Mouse (Mus musculus): Measurements from ENCODE around the gene Eef1a1. TPM values are rescaled to one million over a fixed set of nuclear protein-coding genes. Genes with fewer than 3 reads are reported as not detected.
"Not testable (repeated sequence)": the region's sequence is repeated elsewhere in the genome, so short reads cannot be mapped to it uniquely, and the experiment has no call there.

The Eef1a1 gene
- polyA plus RNA-seq, 1 experiment: 17,695 TPM

- Histone ChIP-seq H3K27ac (ENCODE audit: insufficient read depth, low read length) (no peak overlapping the region), H3K4me3 (ENCODE audit: insufficient read depth, low read length) (no peak overlapping the region), H3K4me1 (ENCODE audit: control insufficient read depth, insufficient read depth, low read length) (peaks cover 9% of the 10 kb centered on the region)
- TF ChIP-seq POLR2A (IDR thresholded peaks at IDR 0.05; ENCODE audit: low read depth, low read length) (no peak), CTCF (IDR thresholded peaks at IDR 0.05; ENCODE audit: borderline replicate concordance, insufficient read depth, low read length) (no peak)
Measured at GRCm38 (mm10) chr9:78526206-78526605, 37.3 kb upstream of the Eef1a1 start.

- no peak overlapping the region for H3K4me3 ChIP-seq (ENCODE audit: insufficient read depth, low read length)
- TF ChIP-seq CTCF (IDR thresholded peaks at IDR 0.05; ENCODE audit: borderline replicate concordance, insufficient read depth, low read length): no peak
- H3K27ac ChIP-seq (ENCODE audit: insufficient read depth, low read length): no peak overlapping the region
- H3K4me1 ChIP-seq (ENCODE audit: control insufficient read depth, insufficient read depth, low read length): peaks cover 9% of the 10 kb centered on the region
Measured at GRCm38 (mm10) chr9:78525451-78526135, 36.6 kb upstream of the Eef1a1 start.

GRCm38 (mm10) chr9:78521689-78522088 is 32.7 kb upstream of the Eef1a1 start:
- TF ChIP-seq CTCF (IDR thresholded peaks at IDR 0.05; ENCODE audit: borderline replicate concordance, insufficient read depth, low read length) (no peak), POLR2A (IDR thresholded peaks at IDR 0.05; ENCODE audit: low read depth, low read length) (no peak)
- H3K4me3 ChIP-seq (ENCODE audit: insufficient read depth, low read length): peak overlapping the region; percentile 45
- no peak overlapping the region for H3K27ac ChIP-seq (ENCODE audit: insufficient read depth, low read length)
- H3K4me1 ChIP-seq (ENCODE audit: control insufficient read depth, insufficient read depth, low read length): peaks cover 6% of the 10 kb centered on the region

GRCm38 (mm10) chr9:78520780-78521601 is 32.0 kb upstream of the Eef1a1 start:
- Histone ChIP-seq H3K4me3 (ENCODE audit: insufficient read depth, low read length) (peak overlapping the region; percentile 45), H3K4me1 (ENCODE audit: control insufficient read depth, insufficient read depth, low read length) (no peaks in the 10 kb centered on the region; the same call in 1 of the 2 replicates), H3K27ac (ENCODE audit: insufficient read depth, low read length) (no peak overlapping the region)
- TF ChIP-seq CTCF (IDR thresholded peaks at IDR 0.05; ENCODE audit: borderline replicate concordance, insufficient read depth, low read length): no peak
- TF ChIP-seq POLR2A (IDR thresholded peaks at IDR 0.05; ENCODE audit: low read depth, low read length): no peak

GRCm38 (mm10) chr9:78520127-78520779 is 31.3 kb upstream of the Eef1a1 start:
- Histone ChIP-seq H3K4me3 (ENCODE audit: insufficient read depth, low read length) (peak overlapping the region; percentile 45), H3K4me1 (ENCODE audit: control insufficient read depth, insufficient read depth, low read length) (peaks cover 1% of the 10 kb centered on the region), H3K27ac (ENCODE audit: insufficient read depth, low read length) (no peak overlapping the region)
- TF ChIP-seq POLR2A (IDR thresholded peaks at IDR 0.05; ENCODE audit: low read depth, low read length): no peak

GRCm38 (mm10) chr9:78517237-78517636 is 28.3 kb upstream of the Eef1a1 start:
- not testable (repeated sequence) for H3K4me1 ChIP-seq (ENCODE audit: control insufficient read depth, insufficient read depth, low read length); H3K4me3 ChIP-seq (ENCODE audit: insufficient read depth, low read length); H3K27ac ChIP-seq (ENCODE audit: insufficient read depth, low read length)

GRCm38 (mm10) chr9:78516125-78516524 is 27.2 kb upstream of the Eef1a1 start:
- Histone ChIP-seq H3K4me1 (ENCODE audit: control insufficient read depth, insufficient read depth, low read length) (peaks cover 5% of the 10 kb centered on the region), H3K4me3 (ENCODE audit: insufficient read depth, low read length) (no peak overlapping the region)
- TF ChIP-seq CTCF (IDR thresholded peaks at IDR 0.05; ENCODE audit: borderline replicate concordance, insufficient read depth, low read length) (no peak), POLR2A (IDR thresholded peaks at IDR 0.05; ENCODE audit: low read depth, low read length) (no peak)

GRCm38 (mm10) chr9:78514681-78515080 is 25.7 kb upstream of the Eef1a1 start:
- no peak overlapping the region for H3K4me3 ChIP-seq (ENCODE audit: insufficient read depth, low read length)
- TF ChIP-seq CTCF (IDR thresholded peaks at IDR 0.05; ENCODE audit: borderline replicate concordance, insufficient read depth, low read length) (no peak), POLR2A (IDR thresholded peaks at IDR 0.05; ENCODE audit: low read depth, low read length) (no peak)
- no peak overlapping the region for H3K27ac ChIP-seq (ENCODE audit: insufficient read depth, low read length)
- peaks cover 5% of the 10 kb centered on the region for H3K4me1 ChIP-seq (ENCODE audit: control insufficient read depth, insufficient read depth, low read length)

More at GRCm38 (mm10) chr9:78516125-78516524, 27.2 kb upstream of the Eef1a1 start:
- no peak overlapping the region for H3K27ac ChIP-seq (ENCODE audit: insufficient read depth, low read length)

GRCm38 (mm10) chr9:78513776-78514500 is 25.0 kb upstream of the Eef1a1 start:
- Histone ChIP-seq H3K4me3 (ENCODE audit: insufficient read depth, low read length) (no peak overlapping the region), H3K27ac (ENCODE audit: insufficient read depth, low read length) (no peak overlapping the region), H3K4me1 (ENCODE audit: control insufficient read depth, insufficient read depth, low read length) (peaks cover 5% of the 10 kb centered on the region; the same call in 1 of the 2 replicates)
- TF ChIP-seq POLR2A (IDR thresholded peaks at IDR 0.05; ENCODE audit: low read depth, low read length) (no peak), CTCF (IDR thresholded peaks at IDR 0.05; ENCODE audit: borderline replicate concordance, insufficient read depth, low read length) (no peak)

Data from embryonic fibroblast, embryonic 13.5 days (primary cell).